Mouse (Mus musculus): ENCODE measurements around the gene Asb16. TPM values are rescaled to one million over a fixed set of nuclear protein-coding genes. Genes with fewer than 3 reads are reported as not detected.

Asb16 gene
- polyA plus RNA-seq (2015; fragmentation: Nextera tagmentation; extraction: Ambion mirVana), result 0.04 TPM in 1 of 2 replicates, not detected in the other

- Histone ChIP-seq H3K9ac (ENCODE audit: low read depth, low read length) (no peak within 1 kb of the TSS), H3K4me3 (ENCODE audit: low read depth, low read length) (no peak within 1 kb of the TSS)
- 70% methylated on average over 12 of the region's 12 CpGs for WGBS (ENCODE audit: insufficient replicate concordance)
These were observed at the start of gene Asb16 for GRCm38 (mm10) chr11:102268520-102269244. TSS of gene Asb16 (plus strand) at chr11:102268743.

DNA sequence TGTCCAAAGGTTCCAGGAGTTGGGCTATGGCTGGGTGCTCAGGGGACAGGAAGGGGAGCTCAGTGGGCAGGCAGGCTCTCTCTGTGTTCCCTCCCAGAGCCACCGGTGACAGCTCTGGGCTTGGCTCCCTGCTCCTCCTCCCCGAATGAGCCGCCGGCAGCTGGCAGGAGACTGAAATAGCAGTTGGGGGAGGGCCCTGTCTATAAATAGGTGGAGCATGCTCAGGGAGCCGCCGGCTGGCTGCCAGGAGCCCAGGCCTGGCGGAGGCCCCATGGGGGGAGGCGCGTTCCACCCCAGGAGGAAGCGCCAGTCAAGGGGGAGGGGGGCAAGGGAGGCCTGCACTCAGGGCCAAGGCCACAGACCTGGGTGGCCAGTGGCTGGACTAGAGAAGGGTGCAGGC, 49.8 kb upstream of the Asb16 start:
- ATAC-seq (ENCODE audit: low read depth), result peak; percentile 85
- Histone ChIP-seq H3K27me3 (ENCODE audit: control insufficient read depth, insufficient read depth, low read depth, low read length) (no peaks in the 10 kb centered on the region; the same call in 1 of the 2 replicates), H3K4me2 (ENCODE audit: low read depth, low read length) (peak overlapping the region; percentile 72), H3K4me3 (ENCODE audit: low read depth, low read length) (peak overlapping the region; percentile 63), H3K9ac (ENCODE audit: low read depth, low read length) (peak overlapping the region; percentile 59), H3K9me3 (replicated peaks; ENCODE audit: control insufficient read depth, low read length) (no peaks in the 10 kb centered on the region), H3K4me1 (ENCODE audit: control insufficient read depth, low read depth, low read length) (peaks cover 61% of the 10 kb centered on the region), H3K36me3 (ENCODE audit: control insufficient read depth, insufficient read depth) (no peaks in the 10 kb centered on the region), H3K27ac (ENCODE audit: low read length) (peak overlapping the region; percentile 74)
- 0% methylated on average over 10 of the region's 10 CpGs for WGBS (ENCODE audit: insufficient replicate concordance)

More at GRCm38 (mm10) chr11:102268520-102269244, at the start of gene Asb16:
- no peaks in the 10 kb centered on the region for H3K36me3 ChIP-seq (ENCODE audit: control insufficient read depth, insufficient read depth)
- no peaks in the 10 kb centered on the region for H3K27me3 ChIP-seq (ENCODE audit: control insufficient read depth, insufficient read depth, low read depth, low read length)
- no peaks in the 10 kb centered on the region for H3K9me3 ChIP-seq (replicated peaks; ENCODE audit: control insufficient read depth, low read length)
- H3K27ac ChIP-seq (ENCODE audit: low read length), result no peak within 1 kb of the TSS
- no peak within 1 kb of the TSS for H3K4me2 ChIP-seq (ENCODE audit: low read depth, low read length)
- ATAC-seq (ENCODE audit: low read depth), result no peak
- H3K4me1 ChIP-seq (ENCODE audit: control insufficient read depth, low read depth, low read length), result no peaks in the 10 kb centered on the region

- peak overlapping the region; percentile 72 for H3K4me2 ChIP-seq (ENCODE audit: low read depth, low read length)
- peak overlapping the region; percentile 73 for H3K27ac ChIP-seq (ENCODE audit: low read length)
- H3K9ac ChIP-seq (ENCODE audit: low read depth, low read length), result peak overlapping the region; percentile 59
- no peaks in the 10 kb centered on the region for H3K36me3 ChIP-seq (ENCODE audit: control insufficient read depth, insufficient read depth)
- ATAC-seq (ENCODE audit: low read depth), result no peak
- H3K9me3 ChIP-seq (replicated peaks; ENCODE audit: control insufficient read depth, low read length), result no peaks in the 10 kb centered on the region
- H3K4me3 ChIP-seq (ENCODE audit: low read depth, low read length), result no peak overlapping the region; the same call in 1 of the 2 replicates
- peaks cover 6% of the 10 kb centered on the region for H3K27me3 ChIP-seq (ENCODE audit: control insufficient read depth, insufficient read depth, low read depth, low read length)
- WGBS (ENCODE audit: insufficient replicate concordance), result 43% methylated on average over 14 of the region's 14 CpGs
- H3K4me1 ChIP-seq (ENCODE audit: control insufficient read depth, low read depth, low read length), result peaks cover 58% of the 10 kb centered on the region
These were observed 49.1 kb upstream of the Asb16 start for GRCm38 (mm10) chr11:102219247-102219993.

- H3K4me2 ChIP-seq (ENCODE audit: low read depth, low read length), result no peak overlapping the region
- no peaks in the 10 kb centered on the region for H3K36me3 ChIP-seq (ENCODE audit: control insufficient read depth, insufficient read depth)
- ATAC-seq (ENCODE audit: low read depth), result no peak
- H3K4me3 ChIP-seq (ENCODE audit: low read depth, low read length), result no peak overlapping the region
- no peaks in the 10 kb centered on the region for H3K9me3 ChIP-seq (replicated peaks; ENCODE audit: control insufficient read depth, low read length)
- H3K27ac ChIP-seq (ENCODE audit: low read length), result no peak overlapping the region
- 34% methylated on average over 4 of the region's 4 CpGs for WGBS (ENCODE audit: insufficient replicate concordance)
- H3K27me3 ChIP-seq (ENCODE audit: control insufficient read depth, insufficient read depth, low read depth, low read length), result peaks cover 9% of the 10 kb centered on the region
- peaks cover 56% of the 10 kb centered on the region for H3K4me1 ChIP-seq (ENCODE audit: control insufficient read depth, low read depth, low read length)
- no peak overlapping the region for H3K9ac ChIP-seq (ENCODE audit: low read depth, low read length)
These were observed 48.6 kb upstream of the Asb16 start for GRCm38 (mm10) chr11:102219994-102220346.

GRCm38 (mm10) chr11:102220451-102220850, 48.1 kb upstream of the Asb16 start:
- peaks cover 54% of the 10 kb centered on the region for H3K4me1 ChIP-seq (ENCODE audit: control insufficient read depth, low read depth, low read length)
- no peak overlapping the region for H3K4me3 ChIP-seq (ENCODE audit: low read depth, low read length)
- no peak overlapping the region for H3K4me2 ChIP-seq (ENCODE audit: low read depth, low read length)
- H3K27me3 ChIP-seq (ENCODE audit: control insufficient read depth, insufficient read depth, low read depth, low read length), result peaks cover 12% of the 10 kb centered on the region
- H3K36me3 ChIP-seq (ENCODE audit: control insufficient read depth, insufficient read depth), result no peaks in the 10 kb centered on the region
- no peak overlapping the region for H3K27ac ChIP-seq (ENCODE audit: low read length)
- H3K9ac ChIP-seq (ENCODE audit: low read depth, low read length), result no peak overlapping the region
- 25% methylated on average over 6 of the region's 6 CpGs for WGBS (ENCODE audit: insufficient replicate concordance)
- no peak for ATAC-seq (ENCODE audit: low read depth)
- H3K9me3 ChIP-seq (replicated peaks; ENCODE audit: control insufficient read depth, low read length), result no peaks in the 10 kb centered on the region

GRCm38 (mm10) chr11:102221243-102221953, 47.1 kb upstream of the Asb16 start:
- peaks cover 54% of the 10 kb centered on the region for H3K4me1 ChIP-seq (ENCODE audit: control insufficient read depth, low read depth, low read length)
- H3K9ac ChIP-seq (ENCODE audit: low read depth, low read length), result no peak overlapping the region
- no peak for ATAC-seq (ENCODE audit: low read depth)
- 51% methylated on average over 8 of the region's 8 CpGs for WGBS (ENCODE audit: insufficient replicate concordance)
- H3K27ac ChIP-seq (ENCODE audit: low read length), result no peak overlapping the region
- H3K4me3 ChIP-seq (ENCODE audit: low read depth, low read length), result no peak overlapping the region
- no peaks in the 10 kb centered on the region for H3K36me3 ChIP-seq (ENCODE audit: control insufficient read depth, insufficient read depth)
- H3K4me2 ChIP-seq (ENCODE audit: low read depth, low read length), result no peak overlapping the region
- no peaks in the 10 kb centered on the region for H3K9me3 ChIP-seq (replicated peaks; ENCODE audit: control insufficient read depth, low read length)
- peaks cover 12% of the 10 kb centered on the region for H3K27me3 ChIP-seq (ENCODE audit: control insufficient read depth, insufficient read depth, low read depth, low read length)

DNA sequence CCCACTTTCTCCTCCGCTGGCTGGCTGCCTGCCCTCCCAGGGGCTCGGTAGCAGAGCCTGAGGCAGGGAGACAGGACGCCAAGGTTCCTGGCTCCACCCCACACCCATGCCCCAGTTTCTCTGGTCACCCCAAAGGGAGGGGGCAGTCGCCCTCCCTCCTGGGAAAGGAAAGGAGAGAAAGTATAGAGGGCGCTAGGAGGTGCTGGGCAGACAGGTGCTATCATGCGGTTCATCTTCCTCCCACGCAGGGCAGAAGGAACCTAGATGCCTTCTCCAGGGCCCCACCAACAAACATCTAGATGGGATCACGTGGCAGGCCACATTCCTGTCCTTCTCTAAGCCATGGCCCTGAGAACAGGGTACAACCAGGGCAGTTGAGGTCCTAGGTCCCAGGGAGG, 46.6 kb upstream of the Asb16 start:
- Histone ChIP-seq H3K9me3 (replicated peaks; ENCODE audit: control insufficient read depth, low read length) (no peaks in the 10 kb centered on the region), H3K36me3 (ENCODE audit: control insufficient read depth, insufficient read depth) (no peaks in the 10 kb centered on the region), H3K4me3 (ENCODE audit: low read depth, low read length) (no peak overlapping the region), H3K27me3 (ENCODE audit: control insufficient read depth, insufficient read depth, low read depth, low read length) (peaks cover 15% of the 10 kb centered on the region), H3K9ac (ENCODE audit: low read depth, low read length) (no peak overlapping the region), H3K4me2 (ENCODE audit: low read depth, low read length) (no peak overlapping the region), H3K27ac (ENCODE audit: low read length) (no peak overlapping the region), H3K4me1 (ENCODE audit: control insufficient read depth, low read depth, low read length) (peaks cover 52% of the 10 kb centered on the region)
- 45% methylated on average over 8 of the region's 8 CpGs for WGBS (ENCODE audit: insufficient replicate concordance)
- no peak for ATAC-seq (ENCODE audit: low read depth)

- H3K36me3 ChIP-seq (ENCODE audit: control insufficient read depth, insufficient read depth), result no peaks in the 10 kb centered on the region
- peaks cover 47% of the 10 kb centered on the region for H3K4me1 ChIP-seq (ENCODE audit: control insufficient read depth, low read depth, low read length)
- H3K4me2 ChIP-seq (ENCODE audit: low read depth, low read length), result no peak overlapping the region
- H3K4me3 ChIP-seq (ENCODE audit: low read depth, low read length), result no peak overlapping the region
- no peaks in the 10 kb centered on the region for H3K9me3 ChIP-seq (replicated peaks; ENCODE audit: control insufficient read depth, low read length)
- WGBS (ENCODE audit: insufficient replicate concordance), result 20% methylated on average over 6 of the region's 6 CpGs
- H3K27me3 ChIP-seq (ENCODE audit: control insufficient read depth, insufficient read depth, low read depth, low read length), result peaks cover 27% of the 10 kb centered on the region
- H3K27ac ChIP-seq (ENCODE audit: low read length), result no peak overlapping the region
- no peak for ATAC-seq (ENCODE audit: low read depth)
- H3K9ac ChIP-seq (ENCODE audit: low read depth, low read length), result no peak overlapping the region
These were observed 45.4 kb upstream of the Asb16 start for GRCm38 (mm10) chr11:102223166-102223565.

Measured in liver, embryonic 16.5 days (tissue).